ENCODE assay signal across 15 mouse cellular contexts in the genomic region with DNA sequence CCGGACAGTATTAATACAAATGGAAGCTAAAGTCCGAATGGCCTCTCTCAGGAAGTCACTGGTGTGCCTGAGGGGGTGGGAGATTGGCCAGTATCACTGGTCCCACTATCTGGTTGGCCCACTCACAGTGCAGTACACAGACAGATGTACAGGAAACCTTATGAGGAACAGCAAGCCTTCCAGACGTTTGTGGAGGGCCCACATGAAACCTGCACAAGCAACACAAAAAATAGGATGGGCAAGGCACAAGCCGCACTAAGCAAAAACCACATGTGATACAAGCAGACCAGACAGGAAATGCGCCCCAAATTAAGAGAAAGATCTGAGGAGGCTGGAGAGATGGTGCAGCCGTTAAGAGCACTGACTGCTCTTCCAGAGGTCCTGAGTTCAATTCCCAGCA. TPM values are rescaled to one million over a fixed set of nuclear protein-coding genes. Genes with fewer than 3 reads are reported as not detected.
DNase-seq lines count a peak whose midpoint lies in the region; ATAC-seq and TF ChIP-seq lines count a peak whose summit lies in the region.
"Had no signal": no experiment of that assay in that cellular context is flagged by ENCODE, and none has a peak within 500 bp of the region (broad histone marks: within the 10 kb centered on the region; RNA-seq: fewer than 3 reads in every experiment).

No protein-coding gene starts in this region.

- H3K9me3 ChIP-seq in liver, embryonic 14.5 days (ENCODE audit: control insufficient read depth, low read length) = no peaks in the 10 kb centered on the region
- H3K9me3 ChIP-seq in intestine, embryonic 16.5 days (ENCODE audit: control insufficient read depth, low read length) = no peaks in the 10 kb centered on the region
- H3K9me3 ChIP-seq: hindbrain, embryonic 15.5 days had no signal

- no peaks in the 10 kb centered on the region for H3K27me3 ChIP-seq in liver, embryonic 14.5 days (ENCODE audit: control insufficient read depth, insufficient read depth, low read length)
- H3K27me3 ChIP-seq in intestine, embryonic 16.5 days (replicated peaks; ENCODE audit: control insufficient read depth, insufficient read depth, low read length) = no peaks in the 10 kb centered on the region
- H3K27me3 ChIP-seq: hindbrain, embryonic 15.5 days had no signal

- peaks cover 37 to 53% of the 10 kb centered on the region in 2 experiments for H3K4me1 ChIP-seq in liver, embryonic 14.5 days (replicated peaks; ENCODE audit: control insufficient read depth in 2 of 2, insufficient read depth in 2 of 2, low read length in 1 of 2)
- peaks cover 24% of the 10 kb centered on the region for H3K4me1 ChIP-seq in intestine, embryonic 16.5 days (ENCODE audit: control insufficient read depth, insufficient read depth, low read length)

- peaks cover 2% of the 10 kb centered on the region; the same call in 1 of the 2 replicates for H3K36me3 ChIP-seq in liver, embryonic 14.5 days (replicated peaks; ENCODE audit: control insufficient read depth, insufficient read depth, low read depth)
- H3K36me3 ChIP-seq in intestine, embryonic 16.5 days (ENCODE audit: control insufficient read depth, insufficient read depth, low read length) = no peaks in the 10 kb centered on the region
- H3K36me3 ChIP-seq: hindbrain, embryonic 15.5 days had no signal

- TF ChIP-seq EP300 in liver, embryonic 14.5 days (IDR thresholded peaks at IDR 0.05; ENCODE audit: low read depth) = no peak

- TF ChIP-seq CTCF in layer of hippocampus, adult 2 months (conservative IDR thresholded peaks at IDR 0.05) = no peak
- no peak for TF ChIP-seq CTCF in liver, embryonic 14.5 days (IDR thresholded peaks at IDR 0.05; ENCODE audit: low read depth)

- 11% methylated on average over 6 of the region's 6 CpGs for WGBS in liver, embryonic 14.5 days (ENCODE audit: insufficient replicate concordance)
- 58% methylated on average over 6 of the region's 6 CpGs for WGBS in intestine, embryonic 16.5 days

- no peak overlapping the region for H3K9ac ChIP-seq in liver, embryonic 14.5 days (replicated peaks)
- H3K9ac ChIP-seq in intestine, embryonic 16.5 days (ENCODE audit: low read depth, low read length) = no peak overlapping the region
- H3K9ac ChIP-seq: hindbrain, embryonic 15.5 days had no signal

- H3K27ac ChIP-seq in layer of hippocampus, adult 2 months = peak overlapping the region; percentile 94
- no peak overlapping the region for H3K27ac ChIP-seq in liver, embryonic 14.5 days
- H3K27ac ChIP-seq in intestine, embryonic 16.5 days (ENCODE audit: low read length) = no peak overlapping the region
- H3K27ac ChIP-seq: hindbrain, embryonic 15.5 days had no signal

- peak overlapping the region; percentile 1; the same call in 1 of the 2 replicates for H3K4me3 ChIP-seq in layer of hippocampus, adult 2 months
- H3K4me3 ChIP-seq in liver, embryonic 14.5 days (ENCODE audit: insufficient read depth in 1 of 2, low read depth in 2 of 2, low read length in 2 of 2) = no peak overlapping the region
- no peak overlapping the region for H3K4me3 ChIP-seq in intestine, embryonic 16.5 days (ENCODE audit: low read length)
- H3K4me3 ChIP-seq: hindbrain, embryonic 15.5 days had no signal

- peak; percentile 74 for ATAC-seq in common myeloid progenitor, adult 5-6 weeks (replicated peaks; ENCODE audit: low read depth, poor library complexity, severe bottlenecking)
- no peak for ATAC-seq in liver, embryonic 14.5 days (ENCODE audit: insufficient read depth)
- no peak for ATAC-seq in intestine, embryonic 16.5 days

- no peak for DNase-seq in layer of hippocampus, adult 2 months (ENCODE audit: low spot score in 2 of 2)
- DNase-seq in layer of hippocampus, postnatal 10 days (ENCODE audit: low spot score in 2 of 2) = no peak
- peak; percentile 56 for DNase-seq in CD4-positive, CD25-positive, alpha-beta regulatory T cell, adult 2 months (ENCODE audit: low read depth, low spot score)
- DNase-seq in liver, embryonic 14.5 days (ENCODE audit: low read depth in 3 of 3, low spot score in 3 of 3) = no peak
- DNase-seq in frontal cortex, postnatal 25 days (ENCODE audit: low spot score in 2 of 2) = no peak
- no peak for DNase-seq in MN1 (ENCODE audit: low spot score)
- DNase-seq: adrenal gland, adult 8-10 months; cerebellum, adult 18-20 months; heart, adult 11 months; right cerebral cortex, postnatal 14 days had no signal

- peak overlapping the region; percentile 41 for H3K4me2 ChIP-seq in liver, embryonic 14.5 days (ENCODE audit: low read depth)
- no peak overlapping the region for H3K4me2 ChIP-seq in intestine, embryonic 16.5 days (ENCODE audit: low read depth, low read length)
- H3K4me2 ChIP-seq: hindbrain, embryonic 15.5 days had no signal

RNA-seq across cellular contexts. Expression of gene Golm1, which starts 3.4 kb away (rescaled TPM):
- 10 to 100 TPM; 67.4 to 71.8 TPM for total RNA-seq in layer of hippocampus, adult 2 months (2021)
- 10 to 100 TPM; 45.1 to 46.8 TPM for total RNA-seq in layer of hippocampus, postnatal 10 days (2021)
- total RNA-seq in common myeloid progenitor, adult 5-6 weeks (2017) = 55.6 and 58.6 TPM in 2 replicates
- 19.8 and 25.5 TPM in 2 replicates for polyA plus RNA-seq in liver, embryonic 14.5 days (2012; rRNA removed)
- polyA plus RNA-seq in liver, embryonic 14.5 days (2014; fragmentation: Nextera tagmentation; extraction: Ambion mirVana) = 43.3 and 44.8 TPM in 2 replicates
- 85.4 and 90.4 TPM in 2 replicates for polyA plus RNA-seq in intestine, embryonic 16.5 days (2015; fragmentation: Nextera tagmentation; extraction: Ambion mirVana)

RNA-seq across cellular contexts. Expression of gene 4921517D22Rik, which starts 21.7 kb away (rescaled TPM):
- total RNA-seq in layer of hippocampus, adult 2 months (2021) = not detected
- not detected for total RNA-seq in layer of hippocampus, postnatal 10 days (2021)
- total RNA-seq in common myeloid progenitor, adult 5-6 weeks (2017) = not detected in 2 replicates
- polyA plus RNA-seq in liver, embryonic 14.5 days (2012; rRNA removed) = not detected in 2 replicates
- not detected in 2 replicates for polyA plus RNA-seq in liver, embryonic 14.5 days (2014; fragmentation: Nextera tagmentation; extraction: Ambion mirVana)
- polyA plus RNA-seq in intestine, embryonic 16.5 days (2015; fragmentation: Nextera tagmentation; extraction: Ambion mirVana) = not detected in 2 replicates
- total RNA-seq: adrenal gland, adult 8-10 months; layer of hippocampus, adult 8-10 months had no signal
- polyA plus RNA-seq: hindbrain, embryonic 15.5 days; limb, embryonic 14.5 days had no signal

RNA-seq across cellular contexts. Expression of gene Spata31d1a, which starts 37.9 kb away (rescaled TPM):
- under 1 TPM; 0.22 to 0.26 TPM for total RNA-seq in layer of hippocampus, adult 2 months (2021)
- total RNA-seq in layer of hippocampus, postnatal 10 days (2021) = under 1 TPM; 0.11 to 0.21 TPM
- not detected in 2 replicates for total RNA-seq in common myeloid progenitor, adult 5-6 weeks (2017)
- 0.01 TPM in 1 of 2 replicates, not detected in the other for polyA plus RNA-seq in liver, embryonic 14.5 days (2012; rRNA removed)
- not detected in 2 replicates for polyA plus RNA-seq in liver, embryonic 14.5 days (2014; fragmentation: Nextera tagmentation; extraction: Ambion mirVana)
- not detected in 2 replicates for polyA plus RNA-seq in intestine, embryonic 16.5 days (2015; fragmentation: Nextera tagmentation; extraction: Ambion mirVana)
- total RNA-seq: adrenal gland, adult 8-10 months had no signal
- polyA plus RNA-seq: hindbrain, embryonic 15.5 days had no signal

RNA-seq across cellular contexts. Expression of gene Spata31d1b, which starts 39.8 kb away (rescaled TPM):
- total RNA-seq in layer of hippocampus, adult 2 months (2021) = under 1 TPM in 1 of 2 experiments, not detected in 1; 0.12 TPM
- under 1 TPM in 1 of 2 experiments, not detected in 1; 0.11 TPM for total RNA-seq in layer of hippocampus, postnatal 10 days (2021)
- not detected in 2 replicates for total RNA-seq in common myeloid progenitor, adult 5-6 weeks (2017)
- not detected in 2 replicates for polyA plus RNA-seq in liver, embryonic 14.5 days (2012; rRNA removed)
- polyA plus RNA-seq in liver, embryonic 14.5 days (2014; fragmentation: Nextera tagmentation; extraction: Ambion mirVana) = not detected in 2 replicates
- polyA plus RNA-seq in intestine, embryonic 16.5 days (2015; fragmentation: Nextera tagmentation; extraction: Ambion mirVana) = not detected in 2 replicates
- total RNA-seq: adrenal gland, adult 8-10 months had no signal
- polyA plus RNA-seq: hindbrain, embryonic 15.5 days had no signal

RNA-seq across cellular contexts. Expression of gene Spata31d1d, which starts 59.3 kb away (rescaled TPM):
- total RNA-seq in layer of hippocampus, adult 2 months (2021) = not detected
- total RNA-seq in layer of hippocampus, postnatal 10 days (2021) = not detected
- not detected in 2 replicates for total RNA-seq in common myeloid progenitor, adult 5-6 weeks (2017)
- polyA plus RNA-seq in liver, embryonic 14.5 days (2012; rRNA removed) = 0.02 TPM in 1 of 2 replicates, not detected in the other
- polyA plus RNA-seq in liver, embryonic 14.5 days (2014; fragmentation: Nextera tagmentation; extraction: Ambion mirVana) = 0.03 TPM in 1 of 2 replicates, not detected in the other
- polyA plus RNA-seq in intestine, embryonic 16.5 days (2015; fragmentation: Nextera tagmentation; extraction: Ambion mirVana) = not detected in 2 replicates
- total RNA-seq: adrenal gland, adult 8-10 months; layer of hippocampus, adult 8-10 months had no signal
- polyA plus RNA-seq: hindbrain, embryonic 15.5 days had no signal
